Mouse (Mus musculus): Measurements from ENCODE around the gene Gm11239.
"Not testable (repeated sequence)": the region's sequence is repeated elsewhere in the genome, so short reads cannot be mapped to it uniquely, and the experiment has no call there.

The Gm11239 gene

GRCm38 (mm10) chr4:73668054-73668453, at the start of gene Gm11239:
Gene Gm11239 (plus strand): TSS chr4:73668354.
- DNase-seq (ENCODE audit: low read depth, low spot score): not testable (repeated sequence)

- DNase-seq (ENCODE audit: low read depth, low spot score): not testable (repeated sequence)
Observed at GRCm38 (mm10) chr4:73622684-73623083, 45.5 kb upstream of the Gm11239 start, which contains the start of gene Gm11237. Gene Gm11237 (plus strand): TSS chr4:73622984.

GRCm38 (mm10) chr4:73637821-73638220, 30.3 kb upstream of the Gm11239 start, which contains the start of gene Gm11236:
Gene Gm11236 (plus strand): TSS chr4:73638121.
- not testable (repeated sequence) for DNase-seq (ENCODE audit: low read depth, low spot score)

- DNase-seq (ENCODE audit: low read depth, low spot score): not testable (repeated sequence)
Observed at GRCm38 (mm10) chr4:73661864-73662263, 6.3 kb upstream of the Gm11239 start.

GRCm38 (mm10) chr4:73683216-73683615, 15.1 kb downstream of the Gm11239 start, which contains the start of gene Gm428:
Gene Gm428 (plus strand): TSS chr4:73683516.
- DNase-seq (ENCODE audit: low read depth, low spot score): not testable (repeated sequence)

GRCm38 (mm10) chr4:73718761-73719160, 50.6 kb downstream of the Gm11239 start:
- no peak for DNase-seq (ENCODE audit: low read depth, low spot score)

GRCm38 (mm10) chr4:73719819-73720218, 51.7 kb downstream of the Gm11239 start:
- DNase-seq (ENCODE audit: low read depth, low spot score): no peak
